Mouse (Mus musculus) olfactory bulb, adult 2 months (tissue): ENCODE measurements at regions not wholly inside any gene's neighbourhood (a gene's known extent, or its start where the extent isn't known, plus 50 kb on each side); places are given as distances from the start of the nearest gene placed in this dataset.

Experiments
- CTCF ChIP-seq: fragments of 200-500 bp; IDR thresholded peaks from 2 replicates; pipeline ENCODE4 v1.5.1; 2012; ENCODE audit warnings: low read depth, mild to moderate bottlenecking, low read length, moderate library complexity; ENCODE audit not compliant: insufficient read depth
- POLR2A ChIP-seq: fragments of 200-500 bp; IDR thresholded peaks from 2 replicates; pipeline ENCODE4 v1.6.1; 2012; ENCODE audit warnings: mild to moderate bottlenecking, low read depth, low read length, moderate library complexity; ENCODE audit not compliant: insufficient read depth

DNA sequence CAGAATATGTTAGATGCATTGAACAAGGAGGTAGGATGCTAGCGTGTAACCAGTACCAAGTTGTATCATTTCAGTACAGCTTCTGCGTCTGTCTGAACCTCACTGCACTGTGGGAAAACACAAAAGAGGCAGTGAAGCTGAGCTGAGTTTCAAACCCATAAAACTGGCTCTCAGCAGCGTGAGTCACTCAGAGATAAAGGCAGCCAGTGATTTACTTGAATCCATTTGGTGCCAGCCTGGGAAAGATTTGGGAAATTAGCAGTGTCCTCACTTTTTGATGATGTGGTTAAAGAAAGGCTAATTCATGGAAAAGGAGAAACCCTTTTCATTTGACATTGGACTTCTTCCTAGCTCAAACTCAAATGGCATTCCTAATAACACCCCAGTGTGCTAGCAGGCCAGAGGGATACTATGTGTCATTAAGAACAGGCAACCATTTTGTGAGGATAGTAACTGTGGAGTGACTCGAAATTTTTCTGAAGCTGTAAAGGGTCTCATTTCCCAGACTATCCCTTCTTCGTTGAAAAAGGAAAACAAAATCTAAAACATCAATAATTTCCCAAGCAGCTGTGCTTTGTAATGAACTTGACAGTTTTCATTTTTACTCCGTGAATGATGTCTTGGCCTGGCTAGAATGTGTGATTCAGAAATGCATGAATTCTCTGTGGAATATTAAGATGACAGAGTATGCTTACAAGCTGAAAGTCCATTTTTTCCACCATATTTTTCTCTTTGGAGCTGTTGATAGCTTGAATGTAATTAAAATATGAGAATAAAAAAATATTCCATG lies 85.8 kb upstream of the Cerkl start:
- TF ChIP-seq CTCF (no peak), POLR2A (no peak)
